Mouse (Mus musculus): ENCODE data around the gene Pcif1. TPM values are rescaled to one million over a fixed set of nuclear protein-coding genes. Genes with fewer than 3 reads are reported as not detected.

Pcif1 gene
- polyA plus RNA-seq, 1 experiment from 2014 or later: 57.1 TPM

DNA sequence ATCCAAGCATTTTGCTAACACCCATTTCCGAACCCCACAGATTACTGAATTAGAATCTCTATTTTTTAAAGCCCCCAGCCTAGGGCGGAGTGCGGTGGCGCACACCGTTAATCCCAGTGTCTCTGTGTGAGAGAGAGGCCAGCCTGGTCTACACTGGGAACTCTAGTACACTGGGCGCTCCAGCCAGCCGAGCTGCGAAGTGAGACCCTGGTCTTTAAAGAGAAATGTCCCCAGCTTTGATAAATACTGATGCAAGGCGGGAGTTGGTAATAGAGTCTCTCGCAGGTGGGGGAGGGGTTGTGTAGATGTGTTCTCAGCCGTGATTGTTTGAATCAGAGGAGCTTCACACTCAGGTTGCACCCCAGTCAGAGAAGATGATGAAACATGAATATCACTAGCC is 60.0 kb downstream of the Pcif1 start:
- no peaks in the 10 kb centered on the region for H3K9me3 ChIP-seq (replicated peaks; ENCODE audit: control insufficient read depth, low read length)
- no peak overlapping the region for H3K9ac ChIP-seq (replicated peaks; ENCODE audit: low read length)
- peaks cover 12% of the 10 kb centered on the region for H3K27me3 ChIP-seq (ENCODE audit: control insufficient read depth, insufficient read depth, low read length)
- ATAC-seq (replicated peaks; ENCODE audit: insufficient number of reproducible peaks, low FRiP score, low TSS enrichment, low read depth): no peak
- WGBS: 1% methylated on average over 11 of the region's 11 CpGs
- peak overlapping the region; percentile 45 for H3K4me2 ChIP-seq (ENCODE audit: low read depth, low read length)
- H3K27ac ChIP-seq (replicated peaks; ENCODE audit: low read depth, low read length): no peak overlapping the region
- H3K4me3 ChIP-seq (ENCODE audit: low read depth, low read length): no peak overlapping the region; the same call in 1 of the 2 replicates
- DNase-seq (ENCODE audit: low spot score): peak; percentile 24
- no peaks in the 10 kb centered on the region for H3K36me3 ChIP-seq (replicated peaks; ENCODE audit: control insufficient read depth, insufficient read depth, low read depth, low read length)
- H3K4me1 ChIP-seq (ENCODE audit: control insufficient read depth, insufficient read depth, low read length): peaks cover 6% of the 10 kb centered on the region

DNA sequence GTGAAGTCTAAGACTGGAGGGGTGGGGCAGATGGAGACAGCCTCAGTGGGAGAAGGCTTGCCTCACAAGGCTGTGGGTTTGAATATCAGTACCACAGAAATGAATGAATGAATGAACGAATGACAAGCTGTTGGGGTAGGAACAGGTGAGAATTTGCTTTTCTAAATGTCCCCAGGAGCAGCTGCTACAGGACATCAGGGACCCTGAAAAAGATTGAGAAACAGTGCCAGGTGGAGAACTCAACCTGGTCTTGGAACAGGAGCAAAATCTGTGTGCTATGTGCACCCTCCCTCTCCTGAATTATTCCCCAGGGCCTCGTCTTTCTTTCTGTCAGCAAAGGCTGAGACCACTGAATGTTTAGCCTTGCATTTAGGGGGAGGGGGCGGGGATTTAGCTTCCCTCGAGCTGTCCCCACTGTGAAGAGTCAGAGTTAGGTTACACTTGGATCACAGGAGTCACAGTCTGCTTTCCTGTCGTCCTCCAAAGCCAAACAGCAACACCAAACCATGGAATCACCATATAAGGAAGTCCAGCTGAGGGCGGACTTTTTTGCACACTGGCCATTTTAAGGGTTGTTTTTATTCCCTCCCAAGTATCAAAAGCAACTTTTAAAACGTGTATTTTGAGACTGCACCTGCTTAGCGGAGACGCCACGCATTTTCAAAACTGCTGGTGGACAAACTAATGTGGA is 61.2 kb downstream of the Pcif1 start, which contains the start of gene Mmp9:
Gene Mmp9, plus strand, starts transcription at position 641 of the 691 bp plus-strand sequence.
- no peak within 1 kb of the TSS for H3K9ac ChIP-seq (replicated peaks; ENCODE audit: low read length)
- DNase-seq (ENCODE audit: low spot score) (peak; percentile 27), ATAC-seq (replicated peaks; ENCODE audit: insufficient number of reproducible peaks, low FRiP score, low TSS enrichment, low read depth) (no peak)
- 14% methylated on average over 10 of the region's 10 CpGs for WGBS
- no peak within 1 kb of the TSS for H3K27ac ChIP-seq (replicated peaks; ENCODE audit: low read depth, low read length)
- H3K4me2 ChIP-seq (ENCODE audit: low read depth, low read length): no peak within 1 kb of the TSS
- peaks cover 12% of the 10 kb centered on the region for H3K27me3 ChIP-seq (ENCODE audit: control insufficient read depth, insufficient read depth, low read length)
- H3K4me1 ChIP-seq (ENCODE audit: control insufficient read depth, insufficient read depth, low read length): peaks cover 6% of the 10 kb centered on the region
- no peak within 1 kb of the TSS for H3K4me3 ChIP-seq (ENCODE audit: low read depth, low read length)
- no peaks in the 10 kb centered on the region for H3K9me3 ChIP-seq (replicated peaks; ENCODE audit: control insufficient read depth, low read length)
- H3K36me3 ChIP-seq (replicated peaks; ENCODE audit: control insufficient read depth, insufficient read depth, low read depth, low read length): no peaks in the 10 kb centered on the region

DNA sequence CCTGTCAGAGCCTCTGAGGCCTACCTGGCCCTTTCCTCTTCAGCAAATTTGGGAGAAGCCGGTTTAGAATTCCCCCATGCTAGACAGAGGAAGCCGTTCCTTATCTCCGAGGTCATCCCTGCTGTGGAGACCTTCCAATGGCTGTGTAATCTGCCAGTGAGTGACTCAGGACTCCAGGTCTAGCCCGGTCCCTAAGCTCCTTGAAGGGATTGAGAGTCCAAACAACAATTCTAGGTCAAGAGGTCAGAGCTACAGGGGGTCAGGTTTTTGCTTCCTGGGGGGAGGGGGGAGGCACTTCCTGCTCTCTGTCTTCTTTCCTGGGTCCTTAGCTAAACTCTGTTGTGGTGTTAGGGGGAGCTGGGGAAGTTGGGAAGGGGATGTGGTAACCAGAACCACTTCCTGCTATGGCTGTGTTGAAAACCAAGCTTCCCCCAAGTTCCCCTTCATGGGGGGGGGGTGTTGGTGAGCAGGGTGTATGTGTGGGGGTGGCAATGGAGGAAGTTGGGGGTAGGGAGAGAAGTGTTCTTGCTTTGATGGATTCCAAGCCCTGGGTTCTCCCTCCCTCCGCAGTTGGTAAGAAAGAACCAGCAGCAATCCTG is 63.7 kb downstream of the Pcif1 start:
- Histone ChIP-seq H3K4me1 (ENCODE audit: control insufficient read depth, insufficient read depth, low read length) (peaks cover 6% of the 10 kb centered on the region), H3K27me3 (ENCODE audit: control insufficient read depth, insufficient read depth, low read length) (peaks cover 16% of the 10 kb centered on the region), H3K9me3 (replicated peaks; ENCODE audit: control insufficient read depth, low read length) (no peaks in the 10 kb centered on the region), H3K36me3 (replicated peaks; ENCODE audit: control insufficient read depth, insufficient read depth, low read depth, low read length) (no peaks in the 10 kb centered on the region), H3K4me3 (ENCODE audit: low read depth, low read length) (no peak overlapping the region), H3K9ac (replicated peaks; ENCODE audit: low read length) (no peak overlapping the region), H3K4me2 (ENCODE audit: low read depth, low read length) (no peak overlapping the region), H3K27ac (replicated peaks; ENCODE audit: low read depth, low read length) (no peak overlapping the region)
- 11% methylated on average over 5 of the region's 5 CpGs for WGBS
- DNase-seq (ENCODE audit: low spot score) (no peak), ATAC-seq (replicated peaks; ENCODE audit: insufficient number of reproducible peaks, low FRiP score, low TSS enrichment, low read depth) (no peak)

Other genes starting within 250 kb of the Pcif1 start
- not detected in 2 replicates for gene Wfdc16, start 240.5 kb upstream of the Pcif1 start, polyA plus RNA-seq (2014; fragmentation: Nextera tagmentation; extraction: Ambion mirVana)
- not detected in 2 replicates for gene Wfdc10, start 223.3 kb upstream of the Pcif1 start, polyA plus RNA-seq (2014; fragmentation: Nextera tagmentation; extraction: Ambion mirVana)
- not detected in 2 replicates for gene Wfdc9, start 222.7 kb upstream of the Pcif1 start, polyA plus RNA-seq (2014; fragmentation: Nextera tagmentation; extraction: Ambion mirVana)
- not detected in 2 replicates for gene Wfdc11, start 205.2 kb upstream of the Pcif1 start, polyA plus RNA-seq (2014; fragmentation: Nextera tagmentation; extraction: Ambion mirVana)
- gene Wfdc13, start 194.2 kb upstream of the Pcif1 start, polyA plus RNA-seq (2014; fragmentation: Nextera tagmentation; extraction: Ambion mirVana): not detected in 2 replicates
- gene Spint4, start 180.8 kb upstream of the Pcif1 start, polyA plus RNA-seq (2014; fragmentation: Nextera tagmentation; extraction: Ambion mirVana): not detected in 2 replicates
- not detected in 2 replicates for gene Spint5, start 164.0 kb upstream of the Pcif1 start, polyA plus RNA-seq (2014; fragmentation: Nextera tagmentation; extraction: Ambion mirVana)
- 0.38 and 0.46 TPM in 2 replicates for gene Wfdc3, start 133.4 kb upstream of the Pcif1 start, polyA plus RNA-seq (2014; fragmentation: Nextera tagmentation; extraction: Ambion mirVana)
- gene Dnttip1, start 133.3 kb upstream of the Pcif1 start, polyA plus RNA-seq (2014; fragmentation: Nextera tagmentation; extraction: Ambion mirVana): 82.0 and 83.1 TPM in 2 replicates
- gene Ube2c, start 109.4 kb upstream of the Pcif1 start, polyA plus RNA-seq (2014; fragmentation: Nextera tagmentation; extraction: Ambion mirVana): 534 and 547 TPM in 2 replicates
- gene Tnnc2, start 99.3 kb upstream of the Pcif1 start, polyA plus RNA-seq (2014; fragmentation: Nextera tagmentation; extraction: Ambion mirVana): 4.3 and 11.2 TPM in 2 replicates
- gene Snx21, start 93.5 kb upstream of the Pcif1 start, polyA plus RNA-seq (2014; fragmentation: Nextera tagmentation; extraction: Ambion mirVana): 9.9 and 10.5 TPM in 2 replicates
- 9.6 and 11.6 TPM in 2 replicates for gene Acot8, start 74.4 kb upstream of the Pcif1 start, polyA plus RNA-seq (2014; fragmentation: Nextera tagmentation; extraction: Ambion mirVana)
- gene Zswim3, start 74.2 kb upstream of the Pcif1 start, polyA plus RNA-seq (2014; fragmentation: Nextera tagmentation; extraction: Ambion mirVana): 9.8 and 11.3 TPM in 2 replicates
- gene Zswim1, start 56.6 kb upstream of the Pcif1 start, polyA plus RNA-seq (2014; fragmentation: Nextera tagmentation; extraction: Ambion mirVana): 20.4 and 21.2 TPM in 2 replicates
- gene Spata25, start 50.8 kb upstream of the Pcif1 start, polyA plus RNA-seq (2014; fragmentation: Nextera tagmentation; extraction: Ambion mirVana): 0.36 TPM in 1 of 2 replicates, not detected in the other
- gene Ctsa, start 46.4 kb upstream of the Pcif1 start, polyA plus RNA-seq (2014; fragmentation: Nextera tagmentation; extraction: Ambion mirVana): 102 TPM in 2 replicates
- gene Neurl2, start 45.8 kb upstream of the Pcif1 start, polyA plus RNA-seq (2014; fragmentation: Nextera tagmentation; extraction: Ambion mirVana): 3.0 and 4.7 TPM in 2 replicates
- gene Pltp, start 21.6 kb upstream of the Pcif1 start, polyA plus RNA-seq (2014; fragmentation: Nextera tagmentation; extraction: Ambion mirVana): 41.8 and 50.2 TPM in 2 replicates
- 8.0 and 10.0 TPM in 2 replicates for gene Zfp335, start 32.5 kb downstream of the Pcif1 start, polyA plus RNA-seq (2014; fragmentation: Nextera tagmentation; extraction: Ambion mirVana)
- 1.5 and 1.6 TPM in 2 replicates for gene Mmp9, start 61.5 kb downstream of the Pcif1 start, polyA plus RNA-seq (2014; fragmentation: Nextera tagmentation; extraction: Ambion mirVana)
- 0.94 and 1.4 TPM in 2 replicates for gene Slc12a5, start 81.5 kb downstream of the Pcif1 start, polyA plus RNA-seq (2014; fragmentation: Nextera tagmentation; extraction: Ambion mirVana)
- 64.9 and 71.9 TPM in 2 replicates for gene Ncoa5, start 155.6 kb downstream of the Pcif1 start, polyA plus RNA-seq (2014; fragmentation: Nextera tagmentation; extraction: Ambion mirVana)
- 5.3 and 6.1 TPM in 2 replicates for gene Cd40, start 176.3 kb downstream of the Pcif1 start, polyA plus RNA-seq (2014; fragmentation: Nextera tagmentation; extraction: Ambion mirVana)
- not detected in 2 replicates for gene 1700025C18Rik, start 211.4 kb downstream of the Pcif1 start, polyA plus RNA-seq (2014; fragmentation: Nextera tagmentation; extraction: Ambion mirVana)

Measured in embryonic facial prominence, embryonic 11.5 days (tissue).